12 mouse cellular contexts compared by ENCODE assay signal in genomic region chr10:89510547-89510946, GRCm38 (mm10). TPM values are rescaled to one million over a fixed set of nuclear protein-coding genes. Genes with fewer than 3 reads are reported as not detected.
"Had no signal": no experiment of that assay in that cellular context is flagged by ENCODE, and none has a peak within 500 bp of the region (broad histone marks: within the 10 kb centered on the region; RNA-seq: fewer than 3 reads in every experiment).

No protein-coding gene starts in this region.

- DNase-seq: kidney, adult 2 months; kidney, postnatal 25 days; left cerebral cortex, postnatal 4 days; liver, postnatal 0 days; lung, embryonic 14.5 days; right cerebral cortex, postnatal 14 days; spleen, adult 18-20 months; thymus, adult 18-20 months; thymus, postnatal 36 days had no signal

RNA-seq across cellular contexts. Expression of gene Nr1h4, which starts 22.8 kb away (rescaled TPM):
- total RNA-seq: left cerebral cortex, adult 2 months; megakaryocyte, adult 5-6 weeks; midbrain, postnatal 0 days had no signal
